24 mouse cellular contexts compared by ENCODE assay signal in the genomic region with DNA sequence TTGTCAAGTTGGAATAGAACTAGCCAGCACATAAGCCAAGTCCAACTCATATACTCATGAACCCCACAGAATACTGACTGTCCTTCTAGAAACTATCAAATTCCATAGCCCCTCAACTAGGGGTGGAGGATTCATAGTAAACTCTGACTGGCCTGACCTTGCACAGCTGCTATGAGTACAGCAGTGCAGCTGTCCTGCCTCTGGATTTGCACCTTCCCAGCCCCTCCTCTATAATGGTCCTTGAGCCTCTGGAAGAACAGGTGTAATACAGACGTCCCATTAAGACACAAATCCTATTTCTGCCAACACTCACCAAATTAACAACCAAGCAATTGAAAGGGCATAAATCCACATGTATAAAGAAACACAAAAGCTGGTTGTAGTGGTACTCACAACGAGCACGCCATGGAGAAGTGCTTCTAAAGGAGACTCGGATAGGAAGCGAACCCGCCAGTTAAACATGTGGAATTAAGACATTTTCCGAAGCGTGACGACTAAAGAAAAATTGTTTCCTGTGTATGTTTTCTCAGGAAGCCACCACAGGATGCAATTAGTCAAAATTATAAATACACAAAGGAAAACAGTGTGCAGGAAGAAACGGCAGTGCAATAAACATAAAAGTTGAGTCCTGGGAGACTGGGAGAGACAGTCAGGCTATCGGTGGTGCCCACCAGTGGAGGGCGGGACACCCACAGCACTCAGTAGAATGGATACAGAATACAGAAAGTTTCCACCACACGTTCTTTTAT. TPM values are rescaled to one million over a fixed set of nuclear protein-coding genes. Genes with fewer than 3 reads are reported as not detected.
DNase-seq lines count a peak whose midpoint lies in the region; ATAC-seq and TF ChIP-seq lines count a peak whose summit lies in the region.
"Had no signal": no experiment of that assay in that cellular context is flagged by ENCODE, and none has a peak within 500 bp of the region (broad histone marks: within the 10 kb centered on the region; RNA-seq: fewer than 3 reads in every experiment).

No protein-coding gene starts in this region.

- no peaks in the 10 kb centered on the region for H3K36me3 ChIP-seq in intestine, embryonic 14.5 days (ENCODE audit: control insufficient read depth, insufficient read depth, low read length)
- no peaks in the 10 kb centered on the region for H3K36me3 ChIP-seq in intestine, postnatal 0 days (ENCODE audit: control insufficient read depth, insufficient read depth)
- H3K36me3 ChIP-seq in limb, embryonic 11.5 days (ENCODE audit: control insufficient read depth, insufficient read depth, low read length), result no peaks in the 10 kb centered on the region
- H3K36me3 ChIP-seq in limb, embryonic 10.5 days, result no peaks in the 10 kb centered on the region
- H3K36me3 ChIP-seq: G1E; hindbrain, embryonic 15.5 days; intestine, embryonic 15.5 days; stomach, embryonic 15.5 days had no signal

- TF ChIP-seq CTCF in intestine, postnatal 0 days (IDR thresholded peaks at IDR 0.05; ENCODE audit: low read depth), result no peak

- 59% methylated on average over 13 of the region's 13 CpGs for WGBS in intestine, embryonic 14.5 days
- WGBS in intestine, postnatal 0 days, result 61% methylated on average over 13 of the region's 13 CpGs
- 37% methylated on average over 13 of the region's 13 CpGs for WGBS in limb, embryonic 11.5 days
- WGBS in limb, embryonic 10.5 days, result 52% methylated on average over 13 of the region's 13 CpGs

- no peak overlapping the region for H3K4me2 ChIP-seq in intestine, embryonic 14.5 days (ENCODE audit: low read length)
- no peak overlapping the region for H3K4me2 ChIP-seq in intestine, postnatal 0 days (replicated peaks; ENCODE audit: low read depth)
- H3K4me2 ChIP-seq in limb, embryonic 11.5 days (ENCODE audit: low read depth, severe bottlenecking), result no peak overlapping the region
- H3K4me2 ChIP-seq: hindbrain, embryonic 15.5 days; intestine, embryonic 15.5 days; midbrain, embryonic 11.5 days; stomach, embryonic 15.5 days had no signal

- H3K9me3 ChIP-seq in intestine, embryonic 14.5 days (ENCODE audit: control insufficient read depth, low read length), result no peaks in the 10 kb centered on the region
- no peaks in the 10 kb centered on the region for H3K9me3 ChIP-seq in intestine, postnatal 0 days (ENCODE audit: control insufficient read depth)
- no peaks in the 10 kb centered on the region for H3K9me3 ChIP-seq in limb, embryonic 11.5 days (ENCODE audit: control insufficient read depth, low read length)
- H3K9me3 ChIP-seq in limb, embryonic 10.5 days (replicated peaks), result no peaks in the 10 kb centered on the region
- H3K9me3 ChIP-seq: G1E; hindbrain, embryonic 15.5 days; intestine, embryonic 15.5 days; stomach, embryonic 15.5 days had no signal

- no peak overlapping the region for H3K27ac ChIP-seq in intestine, embryonic 14.5 days (ENCODE audit: low read depth)
- H3K27ac ChIP-seq in intestine, postnatal 0 days (ENCODE audit: low read depth, low read length), result no peak overlapping the region
- H3K27ac ChIP-seq in limb, embryonic 11.5 days (replicated peaks; ENCODE audit: low read depth, low read length), result no peak overlapping the region
- no peak overlapping the region for H3K27ac ChIP-seq in limb, embryonic 10.5 days
- H3K27ac ChIP-seq: hindbrain, embryonic 15.5 days; intestine, embryonic 15.5 days; stomach, embryonic 15.5 days had no signal

- DNase-seq in intestine, embryonic 14.5 days (ENCODE audit: low spot score), result peak; percentile 33
- peak; percentile 22 for DNase-seq in limb, embryonic 11.5 days (ENCODE audit: low spot score)
- no peak for DNase-seq in limb, embryonic 10.5 days (ENCODE audit: low spot score)
- peak; percentile 11 for DNase-seq in lung, postnatal 10 days
- no peak for DNase-seq in lung, postnatal 36 days
- DNase-seq: adrenal gland, adult 2 months; B cell, adult 2 months; cerebellum, adult 11 months; cerebellum, adult 9-11 months; forebrain, postnatal 0 days; gastrocnemius, postnatal 14 days; heart, adult 18-20 months; thymus, postnatal 36 days had no signal

- H3K9ac ChIP-seq in intestine, embryonic 14.5 days (ENCODE audit: low read length), result no peak overlapping the region
- no peak overlapping the region for H3K9ac ChIP-seq in intestine, postnatal 0 days (ENCODE audit: low read depth, low read length)
- no peak overlapping the region for H3K9ac ChIP-seq in limb, embryonic 11.5 days (ENCODE audit: low read length)
- H3K9ac ChIP-seq: forebrain, postnatal 0 days; hindbrain, embryonic 15.5 days; intestine, embryonic 15.5 days; stomach, embryonic 15.5 days had no signal

- no peaks in the 10 kb centered on the region for H3K27me3 ChIP-seq in intestine, embryonic 14.5 days (replicated peaks; ENCODE audit: control insufficient read depth, insufficient read depth, low read length)
- H3K27me3 ChIP-seq in intestine, postnatal 0 days (replicated peaks; ENCODE audit: control insufficient read depth, insufficient read depth, low read length), result no peaks in the 10 kb centered on the region
- H3K27me3 ChIP-seq in limb, embryonic 11.5 days (ENCODE audit: control insufficient read depth, insufficient read depth, low read length), result no peaks in the 10 kb centered on the region
- H3K27me3 ChIP-seq in limb, embryonic 10.5 days (ENCODE audit: low read depth, poor library complexity, severe bottlenecking), result peaks cover 25% of the 10 kb centered on the region
- H3K27me3 ChIP-seq: CH12.LX; hindbrain, embryonic 15.5 days; intestine, embryonic 15.5 days; stomach, embryonic 15.5 days had no signal

- no peak overlapping the region for H3K4me3 ChIP-seq in intestine, embryonic 14.5 days (ENCODE audit: low read depth, low read length)
- H3K4me3 ChIP-seq in intestine, postnatal 0 days (ENCODE audit: low read depth, low read length), result no peak overlapping the region
- no peak overlapping the region for H3K4me3 ChIP-seq in limb, embryonic 11.5 days (ENCODE audit: low read depth, low read length)
- no peak overlapping the region for H3K4me3 ChIP-seq in limb, embryonic 10.5 days
- H3K4me3 ChIP-seq: hindbrain, embryonic 15.5 days; intestine, embryonic 15.5 days; stomach, embryonic 15.5 days had no signal

- ATAC-seq in intestine, embryonic 14.5 days (replicated peaks; ENCODE audit: low FRiP score, low TSS enrichment, low read depth), result no peak
- no peak for ATAC-seq in intestine, postnatal 0 days
- ATAC-seq in limb, embryonic 11.5 days (ENCODE audit: insufficient number of reproducible peaks, low FRiP score, low TSS enrichment, low read depth), result peak; percentile 82; the same call in 1 of the 2 replicates
- no peak for ATAC-seq in activated CD4-positive, CD25-positive, alpha-beta regulatory T cell, adult 4 months
- ATAC-seq: forebrain, postnatal 0 days; intestine, embryonic 15.5 days; Patski had no signal

- H3K4me1 ChIP-seq in intestine, embryonic 14.5 days (replicated peaks; ENCODE audit: control insufficient read depth, insufficient read depth, low read length), result no peaks in the 10 kb centered on the region
- H3K4me1 ChIP-seq in intestine, postnatal 0 days (replicated peaks; ENCODE audit: control insufficient read depth, insufficient read depth, low read length), result no peaks in the 10 kb centered on the region
- H3K4me1 ChIP-seq in limb, embryonic 11.5 days (ENCODE audit: control insufficient read depth, insufficient read depth, low read length), result no peaks in the 10 kb centered on the region
- peaks cover 8% of the 10 kb centered on the region for H3K4me1 ChIP-seq in limb, embryonic 10.5 days
- H3K4me1 ChIP-seq: hindbrain, embryonic 15.5 days; intestine, embryonic 15.5 days; stomach, embryonic 15.5 days had no signal

RNA-seq across cellular contexts. Expression of a gene that starts 27.9 kb away (rescaled TPM):
- polyA plus RNA-seq in intestine, embryonic 14.5 days (2014; fragmentation: Nextera tagmentation; extraction: Ambion mirVana), result 89.3 and 105 TPM in 2 replicates
- polyA plus RNA-seq in intestine, postnatal 0 days (2015; fragmentation: Nextera tagmentation; extraction: Ambion mirVana), result 31.8 and 32.2 TPM in 2 replicates
- polyA plus RNA-seq in limb, embryonic 11.5 days (2014; fragmentation: Nextera tagmentation; extraction: Ambion mirVana), result 205 and 216 TPM in 2 replicates
- 202 and 208 TPM in 2 replicates for polyA plus RNA-seq in limb, embryonic 10.5 days (2016; fragmentation: Nextera tagmentation; extraction: Ambion mirVana)
- 10 to 100 TPM; 55.7 to 64.9 TPM for polyA plus RNA-seq in activated CD4-positive, CD25-positive, alpha-beta regulatory T cell, adult 4 months (2017; shearing (Covaris generic))

RNA-seq across cellular contexts. Expression of a gene that starts 46.1 kb away (rescaled TPM):
- 0.27 TPM in 1 of 2 replicates, not detected in the other for polyA plus RNA-seq in intestine, embryonic 14.5 days (2014; fragmentation: Nextera tagmentation; extraction: Ambion mirVana)
- polyA plus RNA-seq in intestine, postnatal 0 days (2015; fragmentation: Nextera tagmentation; extraction: Ambion mirVana), result 0.30 and 0.41 TPM in 2 replicates
- polyA plus RNA-seq in limb, embryonic 11.5 days (2014; fragmentation: Nextera tagmentation; extraction: Ambion mirVana), result not detected in 2 replicates
- not detected in 2 replicates for polyA plus RNA-seq in limb, embryonic 10.5 days (2016; fragmentation: Nextera tagmentation; extraction: Ambion mirVana)
- polyA plus RNA-seq in activated CD4-positive, CD25-positive, alpha-beta regulatory T cell, adult 4 months (2017; shearing (Covaris generic)), result 10 to 100 TPM; 24.1 to 26.9 TPM
- polyA plus RNA-seq: forebrain, embryonic 11.5 days; G1E; heart, embryonic 14.5 days; midbrain, embryonic 11.5 days; Patski; stomach, embryonic 15.5 days had no signal

Comparison
In these comparisons a context has a peak if more than half of its experiments do, and no peak if none do; other contexts are left out.
1. DNase-seq: peak in intestine, embryonic 14.5 days (single experiment), limb, embryonic 11.5 days (single experiment) and lung, postnatal 10 days (single experiment); none in limb, embryonic 10.5 days (single experiment) and lung, postnatal 36 days (single experiment).
2. RNA of a gene that starts 46.1 kb away (polyA plus RNA-seq): 24.1 to 26.9 TPM in activated CD4-positive, CD25-positive, alpha-beta regulatory T cell, adult 4 months; 0.30 to 0.41 TPM in intestine, postnatal 0 days, 0.27 TPM in intestine, embryonic 14.5 days, not detected in limb, embryonic 11.5 days and not detected in limb, embryonic 10.5 days; every median in the first group is over 10 times any median in the second.